Mouse (Mus musculus) lung, adult 2 months (tissue): ENCODE data around the gene Vps51.

Source experiments
- CTCF ChIP-seq: fragments of 200-500 bp; IDR thresholded peaks from 2 replicates; pipeline ENCODE4 v1.5.1; 2011; ENCODE audit warnings: mild to moderate bottlenecking, low read length, control low read depth; ENCODE audit not compliant: insufficient read depth
- POLR2A ChIP-seq: fragments of 200-500 bp; IDR thresholded peaks from 2 replicates; pipeline ENCODE4 v1.6.1; 2011; ENCODE audit warnings: low read depth, mild to moderate bottlenecking, control low read depth, low read length, borderline replicate concordance; ENCODE audit errors: extremely low read depth

GRCm38 (mm10) chr19:6071261-6071660, 5.8 kb downstream of the Vps51 start:
- TF ChIP-seq POLR2A (no peak), CTCF (no peak)
